Mouse (Mus musculus) 3T3-L1 (cell line): Measurements from ENCODE around the gene Bmp8a.
"Not testable (repeated sequence)": the region's sequence is repeated elsewhere in the genome, so short reads cannot be mapped to it uniquely, and the experiment has no call there.

Experiments used
- DNase-seq: peaks from one replicate; pipeline ENCODE4 v3.0.0-alpha.2; 2015; ENCODE audit warnings: low read depth, low spot score

The Bmp8a gene

DNA sequence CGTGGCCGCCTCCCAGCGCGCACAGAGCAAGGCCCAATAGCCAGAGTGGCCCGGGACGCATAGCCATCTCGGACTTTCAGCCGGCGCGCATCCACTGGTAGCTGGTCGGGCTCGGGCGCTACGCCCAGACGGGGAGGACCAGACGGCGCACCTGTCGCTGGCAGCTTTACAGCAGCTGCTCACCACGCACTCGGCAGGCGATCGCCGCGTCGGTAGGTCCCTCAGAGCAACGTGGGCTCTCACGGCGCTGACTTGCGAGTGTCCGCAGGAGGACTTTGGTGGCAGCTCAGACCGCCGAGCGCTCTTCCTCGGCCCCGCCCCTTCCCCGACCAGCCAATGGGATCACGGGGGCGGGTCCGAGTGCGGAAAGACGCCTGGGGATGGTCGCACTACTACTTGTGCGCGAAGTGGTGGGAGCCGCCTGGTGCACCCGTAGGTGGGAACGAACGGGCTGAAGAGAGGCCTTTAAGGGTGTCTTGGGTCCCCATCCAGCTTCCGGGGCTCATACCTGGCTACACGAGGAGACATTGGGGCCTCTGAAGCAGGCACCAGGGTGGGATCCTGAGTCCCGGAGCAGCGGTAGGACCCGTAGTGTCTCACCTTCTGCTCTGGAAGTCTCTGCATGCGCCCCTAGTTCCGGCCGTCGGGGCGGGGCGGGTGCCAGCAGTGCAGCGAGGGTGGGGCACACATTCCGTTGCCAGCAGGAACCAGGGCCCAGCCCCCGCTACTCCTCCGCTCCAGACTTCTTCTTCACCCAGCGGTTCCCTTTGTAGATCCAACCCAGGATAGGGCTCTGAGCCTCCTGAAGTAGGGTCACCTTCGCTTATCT is at the start of gene Bmp8a:
TSS of gene Bmp8a (minus strand) at position 611 of the 829 bp plus-strand sequence.
- DNase-seq = no peak

DNA sequence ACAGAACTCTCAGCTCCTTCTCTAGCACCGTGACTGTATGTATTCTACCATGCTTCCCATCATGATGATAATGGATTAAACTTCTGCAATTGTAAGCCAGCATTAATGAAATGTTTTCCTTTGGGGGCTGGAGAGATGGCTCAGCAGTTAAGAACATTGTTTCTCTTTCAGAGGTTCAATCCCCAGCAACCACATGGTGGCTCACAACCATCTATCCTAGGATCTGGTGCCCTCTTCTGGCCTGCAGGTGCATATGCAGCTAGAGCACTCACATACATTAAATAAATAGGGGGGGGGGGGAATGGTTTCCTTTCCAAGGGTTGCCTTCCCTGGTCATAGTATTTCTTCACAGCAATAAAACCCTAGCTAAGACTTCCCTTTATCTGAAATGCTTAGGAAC is 49.1 kb upstream of the Bmp8a start:
- peak; percentile 57 for DNase-seq

DNA sequence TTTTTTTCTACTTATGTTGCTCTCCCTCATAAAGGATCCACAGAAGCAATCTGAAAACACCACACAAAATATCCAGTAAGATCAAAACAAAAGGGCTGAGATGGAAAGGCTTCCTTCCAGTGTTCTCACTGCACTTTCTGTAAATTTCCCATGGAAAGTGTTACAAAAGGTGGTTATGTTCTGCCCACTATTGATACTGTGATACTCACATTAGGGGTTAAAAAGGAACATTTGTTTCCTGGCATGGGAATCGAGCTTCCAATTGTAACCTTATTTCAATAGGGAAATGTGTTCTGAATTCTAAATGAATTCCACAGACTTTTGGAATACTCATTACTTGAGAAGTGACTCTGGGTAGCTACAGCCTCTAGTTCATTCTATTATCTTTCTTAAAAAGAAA is 42.0 kb upstream of the Bmp8a start:
- no peak for DNase-seq

DNA sequence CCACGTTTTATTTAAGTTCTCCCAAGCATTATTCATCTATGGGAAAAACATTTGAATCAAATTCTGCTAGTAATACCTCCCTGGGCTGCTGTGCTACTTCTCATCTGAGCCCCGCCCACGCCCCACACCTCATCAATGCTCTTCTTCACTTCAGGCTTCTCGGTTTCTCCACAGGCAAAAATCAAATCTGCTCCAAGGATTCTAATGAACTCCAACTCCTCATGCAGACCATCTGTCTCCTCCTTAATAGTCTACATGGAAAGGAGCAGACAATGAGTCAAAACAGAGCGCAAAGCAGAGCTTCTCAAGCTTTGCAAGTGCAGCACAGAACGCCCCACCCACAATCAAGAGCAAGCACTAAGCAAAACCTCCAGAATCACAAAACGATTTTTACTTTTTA is 40.1 kb upstream of the Bmp8a start:
- DNase-seq = no peak

DNA sequence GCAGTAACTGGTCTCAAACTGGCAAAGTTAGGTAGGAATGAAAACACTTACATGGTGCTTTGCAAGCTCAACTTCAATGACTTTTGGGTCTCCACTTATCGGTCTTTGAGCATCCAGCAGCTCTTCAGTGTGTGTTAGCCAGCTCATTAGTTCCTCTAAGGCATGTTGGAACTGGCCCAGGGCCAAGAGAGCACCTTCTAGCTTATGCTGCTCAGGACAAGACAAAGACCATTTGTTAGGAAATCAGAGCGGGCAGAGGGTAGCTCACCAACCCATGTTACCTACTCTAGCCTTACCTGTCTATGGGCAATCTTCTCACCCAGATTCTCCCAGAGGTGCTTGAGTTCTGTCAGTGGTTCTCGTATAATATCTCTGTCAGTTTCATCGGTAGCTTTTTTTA is 39.0 kb upstream of the Bmp8a start:
- no peak for DNase-seq

DNA sequence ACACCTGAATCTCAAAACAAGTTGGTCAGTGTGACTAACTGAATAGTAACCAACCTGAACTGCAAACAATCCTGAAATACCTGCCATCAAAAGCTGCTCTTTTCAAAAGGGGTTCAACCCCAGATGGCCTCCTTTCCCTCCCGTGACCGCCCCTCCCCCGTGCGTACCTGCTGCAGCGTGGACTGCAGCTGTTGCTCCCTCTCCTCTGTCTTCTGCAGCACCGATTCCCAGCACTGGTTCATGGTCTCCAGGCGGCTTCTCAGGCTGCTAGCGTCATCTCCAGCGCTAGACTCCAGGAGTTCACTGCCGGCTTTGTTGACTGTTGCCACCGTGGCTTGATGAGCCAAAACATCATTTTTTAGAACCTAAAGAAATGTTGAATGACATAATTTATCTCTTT is 38.5 kb upstream of the Bmp8a start:
- no peak for DNase-seq

DNA sequence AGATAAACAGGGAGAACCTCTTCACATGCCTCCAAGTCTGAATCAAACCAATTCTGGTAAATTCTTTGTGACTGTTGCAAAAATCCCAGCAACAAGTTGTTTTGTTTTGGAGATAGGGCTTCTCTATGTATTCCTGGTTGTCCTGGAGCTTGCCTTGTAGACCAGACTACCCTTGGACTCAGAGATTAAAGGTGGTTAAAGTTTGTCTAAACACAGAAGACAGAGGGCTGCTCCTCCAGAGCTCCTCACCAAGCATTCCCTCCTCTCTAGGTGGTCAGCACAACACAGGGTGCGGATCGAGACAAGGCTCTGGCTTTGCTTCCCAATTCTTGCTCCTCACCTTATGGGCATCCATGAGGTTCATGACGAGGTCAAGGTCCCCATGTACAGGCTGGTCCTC is 33.0 kb upstream of the Bmp8a start:
- DNase-seq = no peak

DNA sequence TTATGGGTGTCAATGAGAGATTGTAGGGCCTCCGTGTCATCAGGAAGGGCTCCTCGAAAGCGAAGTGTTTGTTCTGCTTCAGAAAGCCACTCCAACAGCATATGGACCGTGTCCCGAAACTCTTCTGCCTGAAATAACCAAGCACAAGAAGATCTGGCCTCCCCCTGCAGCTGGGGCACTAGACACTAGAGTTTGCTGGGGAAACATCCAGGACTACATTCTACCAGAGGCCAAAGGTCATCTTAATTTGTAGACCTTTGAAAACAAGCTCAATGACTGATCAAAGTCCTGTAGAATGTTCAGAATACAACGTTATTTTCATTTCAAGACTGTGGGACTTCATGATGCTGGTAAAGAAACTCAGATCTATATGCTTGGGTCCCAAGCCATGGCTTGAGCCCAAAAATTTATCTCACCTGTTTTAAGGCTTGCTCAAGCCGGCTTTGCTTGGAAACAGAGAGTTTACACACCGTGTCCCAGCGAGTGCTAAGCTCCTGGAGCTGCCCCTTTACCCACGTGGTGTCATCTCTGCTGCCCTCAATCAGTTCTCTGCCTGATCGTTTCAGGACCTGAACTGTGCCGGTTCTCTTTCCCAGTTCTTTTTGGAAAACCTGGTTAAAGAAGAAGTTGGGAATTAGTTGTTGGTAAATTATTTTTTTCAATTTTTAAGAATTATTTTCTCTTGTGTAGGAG is 31.4 kb upstream of the Bmp8a start:
- no peak for DNase-seq

DNA sequence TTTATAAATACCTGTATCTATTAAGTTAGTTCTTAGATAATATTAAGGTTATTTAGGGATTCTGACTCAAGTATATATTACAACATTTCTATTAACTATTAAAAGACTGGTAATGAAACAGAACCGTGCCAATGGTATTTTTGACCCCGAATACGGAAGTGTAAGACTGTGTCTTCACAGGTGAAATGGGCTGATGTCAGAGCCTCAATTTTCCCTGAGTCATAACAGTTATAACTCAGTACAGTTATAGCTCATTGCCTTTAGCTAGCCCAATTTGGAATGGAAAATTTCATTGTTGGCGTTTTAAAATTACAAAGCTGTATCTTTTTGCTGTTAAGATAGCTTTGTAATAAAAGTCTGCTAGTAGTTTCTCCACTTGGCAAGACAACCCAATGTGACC is 20.5 kb upstream of the Bmp8a start:
- no peak for DNase-seq

DNA sequence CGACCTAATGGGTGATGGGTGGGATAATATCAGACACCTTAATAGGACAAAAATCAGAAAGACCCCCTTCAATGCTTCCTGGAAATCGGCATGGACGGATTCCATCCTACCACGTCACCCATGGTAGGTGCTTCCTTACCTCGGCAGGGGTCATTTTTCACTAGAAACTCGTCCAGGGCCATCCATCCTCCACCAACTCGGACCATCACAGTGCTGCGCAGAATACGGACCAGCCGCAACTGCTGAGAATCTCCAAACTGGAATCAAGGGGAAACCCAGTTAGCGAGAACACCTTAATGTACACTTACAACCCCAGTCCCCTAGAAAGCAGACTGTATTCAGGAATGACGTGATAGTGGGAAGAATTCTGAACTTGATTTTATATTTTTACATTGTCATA is 17.7 kb upstream of the Bmp8a start:
- DNase-seq = no peak

DNA sequence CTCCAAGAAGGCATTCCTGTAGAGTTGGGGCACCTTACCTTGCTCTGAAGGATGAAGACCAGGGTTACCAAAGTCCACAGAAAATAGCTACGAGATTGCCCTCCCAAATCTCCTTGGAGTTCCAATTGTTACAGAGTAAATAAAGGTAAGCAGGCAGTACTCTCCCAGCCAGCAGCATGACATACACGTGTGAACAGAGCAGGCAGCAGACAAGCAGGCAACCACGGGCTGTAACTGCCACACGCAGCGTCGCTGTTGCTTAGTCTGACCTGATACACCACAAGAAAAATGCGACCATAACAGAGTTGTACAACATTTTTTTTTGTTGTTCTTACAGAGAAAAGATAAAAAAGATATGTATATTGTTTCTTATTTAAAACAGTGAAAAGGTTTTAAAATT is 15.6 kb upstream of the Bmp8a start:
- no peak for DNase-seq

DNA sequence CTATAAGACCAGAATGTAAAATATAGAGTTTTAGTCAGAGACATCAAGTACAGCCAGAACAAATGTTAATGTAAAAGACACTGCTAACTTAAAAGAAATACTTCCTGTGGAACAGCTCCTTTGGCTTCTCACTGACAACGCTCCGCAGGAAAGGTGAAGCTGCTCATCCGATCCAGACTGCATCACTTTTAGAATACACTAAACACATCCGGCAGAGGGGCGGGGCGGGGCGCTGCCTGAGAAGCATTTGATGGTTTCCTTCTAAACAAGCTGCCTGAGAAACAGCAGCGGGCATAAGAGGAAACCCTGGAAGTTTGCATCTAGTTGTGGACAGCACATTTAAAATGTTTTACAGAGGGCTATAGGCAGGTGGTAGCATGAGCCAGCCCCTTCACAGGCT is 12.9 kb upstream of the Bmp8a start:
- no peak for DNase-seq

DNA sequence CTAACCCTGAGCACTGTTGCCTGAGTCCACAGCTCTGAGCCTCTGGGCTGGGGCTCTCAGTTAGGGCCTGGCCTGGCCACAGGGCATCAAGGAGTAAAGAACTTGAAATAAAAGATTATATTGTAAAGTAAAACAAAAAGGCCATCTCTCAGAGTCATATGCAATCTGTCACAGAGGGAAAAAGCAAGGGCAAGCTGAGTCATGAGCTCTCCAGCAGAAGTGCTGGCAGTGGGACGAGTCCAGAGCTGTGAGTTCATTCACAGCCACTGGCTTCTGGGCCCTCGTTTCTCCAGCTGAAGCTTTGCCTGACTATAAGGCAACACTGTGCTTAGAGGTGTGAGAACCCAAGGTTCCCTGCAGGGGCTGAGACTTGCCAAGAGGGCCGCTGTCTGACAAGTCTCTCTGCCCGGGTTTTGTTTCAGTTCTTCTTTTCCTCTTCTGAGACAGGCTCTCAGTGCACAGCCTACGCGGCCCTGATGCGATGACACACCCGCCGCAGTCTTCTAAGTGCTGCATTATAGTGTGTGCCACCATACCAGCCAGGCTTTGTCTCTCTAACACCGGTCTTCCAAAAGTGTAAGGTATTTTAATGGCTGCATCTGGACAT is 10.3 kb upstream of the Bmp8a start:
- no peak for DNase-seq

DNA sequence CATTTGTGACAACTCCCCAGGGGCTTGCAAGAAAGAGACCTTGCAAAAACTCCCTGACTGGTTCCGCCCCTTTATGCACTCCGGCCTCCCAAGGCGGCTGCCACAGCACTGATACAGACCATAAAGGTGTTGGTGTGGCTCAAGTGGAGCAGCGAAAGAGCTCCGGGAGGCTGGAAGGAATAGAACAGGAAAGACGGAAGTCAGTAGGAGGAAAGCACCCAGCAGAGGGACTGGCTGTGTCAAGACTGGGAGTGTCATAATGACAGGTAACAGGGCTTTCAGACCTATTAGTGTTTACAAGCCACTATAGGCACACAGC is 378 bp upstream of the Bmp8a start:
- DNase-seq = no peak

DNA sequence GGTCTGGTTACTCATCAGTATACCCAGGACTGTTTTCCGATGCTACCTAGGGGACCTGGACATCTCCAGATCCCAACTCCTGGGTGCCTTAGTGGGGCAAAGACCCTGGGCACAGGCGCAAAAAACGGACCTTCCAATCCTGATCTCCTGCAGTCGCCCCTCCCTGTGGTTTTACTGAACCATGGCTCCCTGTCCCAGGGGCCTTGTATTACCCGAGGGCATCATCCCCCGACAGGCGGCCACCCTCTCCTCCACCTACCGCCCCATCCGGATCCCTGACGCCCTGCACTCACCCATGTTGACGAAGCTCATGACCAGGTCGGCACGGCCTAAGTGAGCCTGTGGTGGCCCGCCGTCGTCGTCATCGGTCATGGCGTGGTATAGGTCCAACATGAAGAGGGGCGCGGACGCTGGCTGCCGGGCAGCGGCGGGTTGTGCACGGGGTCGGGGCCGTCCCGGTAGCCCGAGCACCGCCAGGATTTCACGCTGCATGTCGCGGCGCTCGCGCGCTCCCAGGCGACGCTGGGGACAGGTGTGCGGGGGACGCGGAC is 886 bp downstream of the Bmp8a start:
- DNase-seq = no peak

DNA sequence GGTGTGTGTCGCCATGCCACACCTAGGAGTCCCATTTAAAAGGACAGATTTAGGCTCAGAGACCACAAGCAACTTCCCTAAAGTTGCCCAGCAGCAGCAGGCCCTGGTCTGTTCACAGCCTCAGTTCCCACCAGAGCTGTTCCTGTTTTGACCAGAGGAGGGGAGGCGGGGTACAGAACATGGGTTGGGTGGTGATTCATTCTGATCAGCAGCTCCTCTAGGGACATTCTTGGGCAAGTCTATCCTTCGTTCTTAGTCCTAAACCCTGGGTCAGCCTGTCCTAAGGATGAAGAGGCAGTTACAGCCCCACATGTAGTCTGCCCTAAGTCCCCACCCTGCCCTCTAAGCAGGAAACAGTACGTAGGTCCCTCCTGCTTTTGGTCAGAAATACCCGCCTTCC is 2.8 kb downstream of the Bmp8a start:
- peak; percentile 74 for DNase-seq

DNA sequence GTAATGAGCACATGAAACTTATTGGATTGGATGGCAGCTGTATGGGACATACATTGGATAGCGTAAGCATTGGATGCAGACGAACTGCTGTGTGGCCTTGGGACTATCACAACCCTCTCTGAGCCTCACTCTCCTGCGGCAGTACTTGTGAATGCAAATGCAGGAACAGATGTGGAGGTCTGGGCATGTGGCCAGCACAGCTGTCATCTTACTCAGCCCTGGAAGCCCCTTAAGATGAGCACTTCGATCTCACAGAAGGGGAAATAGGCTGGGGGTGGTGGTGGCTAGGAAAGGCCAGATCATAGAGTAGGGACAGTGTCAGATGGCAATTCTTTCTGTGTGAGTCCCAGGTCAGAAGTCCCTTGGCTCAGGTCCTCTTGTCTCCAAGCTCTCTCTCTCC is 5.4 kb downstream of the Bmp8a start:
- DNase-seq = peak; percentile 26

DNA sequence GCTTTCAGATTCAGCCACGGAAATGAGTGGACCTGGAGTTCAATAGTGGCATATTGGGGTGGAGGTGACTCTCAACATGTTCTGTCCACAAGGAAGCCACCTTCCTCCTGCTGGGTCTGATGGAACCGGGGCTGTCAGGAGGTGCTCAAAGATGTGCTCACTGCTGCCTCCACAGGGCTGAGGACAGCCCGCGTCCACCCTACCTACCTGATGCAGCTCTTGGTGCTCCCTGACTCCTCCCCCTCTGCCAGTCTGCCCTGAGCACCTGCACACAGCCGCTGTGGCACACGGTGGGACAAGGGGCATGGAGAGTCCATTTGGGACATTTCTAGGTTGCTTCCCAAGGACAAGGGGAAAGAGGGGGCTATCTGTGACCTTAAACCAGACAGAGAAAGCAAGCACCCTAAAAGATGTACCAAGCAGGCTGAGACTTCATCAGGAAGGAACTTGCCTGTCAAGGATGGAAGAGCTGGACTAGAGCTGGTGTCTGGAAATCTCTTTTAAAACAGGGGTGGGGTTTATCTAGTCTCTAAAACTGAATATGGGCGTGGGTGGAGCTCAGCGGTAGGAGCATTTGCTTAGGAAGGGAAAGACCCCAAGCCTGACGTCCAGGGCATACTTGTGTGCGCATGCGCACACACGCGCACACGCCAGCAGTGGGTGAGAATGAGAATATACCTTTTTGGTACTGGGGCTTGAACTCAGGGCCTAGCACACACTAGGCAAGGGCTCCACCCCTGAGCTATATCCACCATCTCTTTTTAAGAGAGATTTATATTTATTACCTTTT is 7.1 kb downstream of the Bmp8a start:
- DNase-seq = no peak

DNA sequence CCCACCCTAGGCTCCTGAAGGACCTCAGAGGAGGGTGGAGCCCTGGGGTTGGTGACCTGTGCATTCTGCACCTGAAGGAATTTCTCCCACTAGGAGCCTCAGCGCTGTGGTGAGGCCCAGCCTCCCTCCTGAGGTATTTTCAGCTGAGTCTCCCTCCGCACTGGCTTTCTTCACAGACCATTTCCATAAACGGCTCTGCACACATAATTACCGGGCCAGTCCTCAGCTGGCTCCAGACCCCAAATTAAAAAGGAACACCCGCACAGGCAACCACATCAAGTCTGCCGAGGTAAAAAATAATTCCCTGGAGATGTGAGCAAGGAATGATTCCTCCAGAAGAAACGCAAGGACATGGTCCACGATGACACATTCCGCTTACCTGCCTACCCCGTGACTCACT is 7.8 kb downstream of the Bmp8a start:
- DNase-seq = not testable (repeated sequence)

DNA sequence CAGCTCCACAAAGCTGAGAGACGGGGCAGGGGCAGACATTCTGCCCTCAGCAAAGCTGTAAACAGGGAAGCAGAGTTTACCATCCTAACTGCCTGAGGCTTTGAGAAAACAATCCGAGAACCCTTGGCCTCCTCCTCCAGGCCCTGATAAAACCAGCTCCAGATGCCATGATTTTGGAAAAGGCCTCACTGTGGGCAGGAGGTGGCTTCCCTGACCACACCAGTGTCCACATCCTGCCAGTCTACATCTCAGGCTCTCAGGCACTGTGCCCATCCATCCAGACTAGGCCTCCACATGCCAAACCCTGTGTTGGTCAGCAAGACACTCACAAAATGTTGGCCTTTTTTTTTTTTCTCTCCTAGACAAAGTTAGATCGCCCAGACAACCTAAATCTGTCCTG is 8.9 kb downstream of the Bmp8a start:
- peak; percentile 76 for DNase-seq

DNA sequence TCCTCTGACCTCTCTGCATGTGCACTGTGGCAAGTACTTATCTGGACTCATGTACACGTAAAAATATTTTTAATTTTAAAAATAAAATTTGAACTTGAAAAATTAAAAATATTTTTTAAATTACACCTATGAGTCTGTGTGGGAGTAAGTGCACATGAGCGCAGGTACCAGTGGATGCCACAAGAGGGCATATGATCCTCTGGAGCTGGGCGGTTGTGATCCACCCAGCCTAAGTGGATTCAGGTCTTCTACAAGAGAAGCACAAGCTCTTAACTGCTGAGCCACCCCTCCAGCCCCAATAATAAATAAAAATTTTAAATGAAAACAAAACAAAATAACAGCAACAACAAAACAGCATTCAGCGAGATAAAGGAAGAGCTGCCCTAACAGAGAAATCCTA is 9.9 kb downstream of the Bmp8a start:
- DNase-seq = no peak

DNA sequence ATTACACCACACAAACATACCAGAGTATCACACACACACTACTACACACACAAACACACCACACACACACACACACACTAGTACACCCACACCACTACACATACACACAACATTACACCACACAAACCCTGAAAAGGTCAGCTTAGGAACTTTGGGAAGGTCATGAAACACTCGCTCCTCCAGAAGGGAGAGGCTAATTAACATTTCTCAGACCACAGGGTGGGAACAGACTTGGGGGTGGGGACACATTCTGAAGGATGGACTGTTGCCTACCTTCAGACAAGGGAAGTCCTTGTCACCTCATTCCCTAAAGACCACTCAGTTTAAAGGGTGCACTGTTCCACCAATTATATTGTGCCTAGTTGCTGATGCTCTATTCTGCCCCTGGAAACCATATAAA is 11.1 kb downstream of the Bmp8a start:
- DNase-seq = not testable (repeated sequence)
